Mouse (Mus musculus) cerebellum, postnatal 14 days (tissue): Measurements from ENCODE around the gene Samd14.
A peak's percentile ranks its signal among the peaks of the same experiment; 100 is the strongest.
"Not testable (repeated sequence)": the region's sequence is repeated elsewhere in the genome, so short reads cannot be mapped to it uniquely, and the experiment has no call there.

Experiments
- DNase-seq, 2 experiments: peaks; one replicate each; pipeline ENCODE4 v3.0.0; 2021; ENCODE audit warnings: mixed read lengths in 2 of 2

Samd14 gene

GRCm38 (mm10) chr11:95006525-95007219 lies 3.0 kb upstream of the Samd14 start:
- DNase-seq: peak; percentile 89 to 92

- no peak for DNase-seq
These were observed 2.3 kb upstream of the Samd14 start for GRCm38 (mm10) chr11:95007418-95007817.

DNA sequence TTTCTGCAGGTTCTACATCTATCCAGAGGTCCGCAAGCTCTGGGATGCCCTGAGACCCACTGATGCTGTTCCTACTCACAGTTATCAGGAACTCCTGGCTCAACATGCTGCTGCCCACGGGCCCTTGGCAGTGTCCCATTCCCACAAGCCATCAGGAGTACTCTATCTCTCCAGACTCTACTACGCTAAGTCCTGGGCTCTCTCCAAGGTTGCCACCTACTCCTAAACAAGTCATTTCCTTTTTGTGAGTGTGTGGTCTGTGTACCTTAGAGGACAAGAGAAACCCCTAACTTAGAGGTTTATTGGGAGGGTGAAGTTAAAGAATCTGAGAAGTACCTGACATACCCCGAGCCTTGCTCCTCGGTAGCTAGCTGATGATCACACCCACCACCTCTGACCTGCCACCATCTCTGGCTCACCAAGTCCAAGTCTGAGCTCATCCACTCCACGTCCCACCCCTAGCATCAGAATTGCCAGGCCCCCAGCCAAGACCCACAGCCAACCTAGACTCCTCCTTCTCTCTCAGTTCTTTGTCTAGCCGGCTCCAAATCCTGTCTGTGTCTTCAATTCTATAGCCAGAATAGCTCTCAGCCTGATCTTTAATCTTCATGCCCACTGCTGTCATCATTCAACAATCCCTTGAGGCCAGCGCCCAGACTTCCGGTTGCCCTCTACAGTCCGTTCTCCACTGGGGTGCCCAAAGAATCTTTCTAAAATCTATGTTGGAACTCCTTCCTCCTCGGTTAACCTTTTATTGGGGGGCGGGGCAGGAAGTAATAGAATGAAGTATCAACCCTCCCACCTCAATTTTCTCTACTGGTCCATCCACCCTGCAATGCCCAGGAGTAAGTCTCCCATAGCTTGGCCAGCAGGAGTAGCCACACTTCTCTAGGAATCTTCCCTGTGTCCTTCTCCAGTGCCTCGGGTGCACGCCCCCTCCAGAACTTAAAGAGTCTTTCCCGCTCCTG lies 734 bp upstream of the Samd14 start:
- DNase-seq: peak in 1 of 2 experiments; percentile 74

DNA sequence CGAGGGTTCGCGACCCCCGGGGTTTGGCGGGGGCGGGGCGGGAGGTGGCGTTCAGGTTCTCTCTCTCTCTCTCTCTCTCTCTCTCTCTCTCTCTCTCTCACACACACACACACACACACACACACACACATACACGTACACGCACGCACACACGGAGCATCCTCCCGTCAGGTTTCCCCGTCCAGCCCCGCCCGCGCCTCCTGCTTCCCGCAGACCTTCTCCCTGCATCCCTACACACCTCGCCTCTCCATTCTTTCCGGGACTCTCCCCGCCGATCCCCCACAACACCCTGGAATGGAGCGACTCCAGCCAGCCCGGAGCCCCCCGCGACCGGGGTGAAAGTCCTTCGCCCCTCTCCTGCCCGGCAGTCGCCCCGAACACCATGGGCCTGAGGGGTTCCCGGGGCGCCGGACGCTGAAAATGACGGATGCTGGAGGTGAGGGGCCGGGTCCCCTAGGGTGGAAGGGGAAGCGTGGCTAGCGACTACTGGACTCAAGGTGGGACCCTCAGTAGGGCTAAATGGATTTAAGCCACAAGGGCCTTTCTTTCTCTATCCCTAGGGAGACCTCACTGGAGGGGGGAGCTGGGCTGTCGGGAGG lies 561 bp downstream of the Samd14 start:
- peak; percentile 86 to 90 for DNase-seq

GRCm38 (mm10) chr11:95010841-95011403 lies 1.2 kb downstream of the Samd14 start:
- DNase-seq: not testable (repeated sequence)

DNA sequence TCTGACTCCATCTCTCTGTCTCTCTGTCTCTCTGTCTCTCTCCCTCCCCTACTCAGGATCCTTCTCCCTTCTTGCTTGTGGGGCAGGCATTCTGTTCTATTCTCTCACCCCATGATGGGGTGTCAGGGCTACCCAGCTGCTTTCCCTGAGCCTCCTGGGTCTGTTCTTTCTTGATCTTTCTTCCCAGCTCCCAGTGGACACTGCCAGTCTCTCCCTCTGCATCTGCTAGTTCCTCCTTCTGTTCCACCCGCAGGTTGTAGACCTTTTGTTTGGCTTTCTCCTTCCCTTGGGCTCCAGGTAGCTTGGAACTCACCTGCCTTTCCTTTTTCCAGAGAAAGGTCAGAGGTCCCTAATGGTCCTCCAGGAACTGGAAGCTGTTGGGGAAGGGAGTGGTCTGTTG lies 1.7 kb downstream of the Samd14 start:
- no peak for DNase-seq

DNA sequence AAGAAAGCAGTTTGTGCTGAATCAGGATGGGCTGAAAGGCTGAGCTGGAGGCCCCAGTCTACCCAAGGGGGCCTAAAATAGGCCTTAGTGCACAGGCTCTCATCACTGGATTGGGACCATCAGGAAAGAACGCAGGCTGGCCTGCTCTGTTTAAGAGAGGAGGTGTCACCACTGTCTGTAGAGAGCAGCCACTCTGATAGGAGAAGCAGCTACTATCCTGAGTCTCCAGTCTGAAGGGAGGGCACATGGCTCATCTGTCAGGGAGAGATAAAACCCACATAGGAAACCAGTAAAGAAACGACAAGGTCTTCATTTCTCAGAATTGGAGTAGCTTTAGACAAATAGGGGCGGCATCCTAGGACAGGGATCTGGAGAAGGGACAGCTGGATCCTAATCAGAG lies 2.4 kb downstream of the Samd14 start:
- no peak for DNase-seq

- peak in 1 of 2 experiments; percentile 67 for DNase-seq
These were observed 2.8 kb downstream of the Samd14 start for GRCm38 (mm10) chr11:95012487-95012886.

GRCm38 (mm10) chr11:95015484-95015883 lies 5.8 kb downstream of the Samd14 start:
- no peak for DNase-seq

DNA sequence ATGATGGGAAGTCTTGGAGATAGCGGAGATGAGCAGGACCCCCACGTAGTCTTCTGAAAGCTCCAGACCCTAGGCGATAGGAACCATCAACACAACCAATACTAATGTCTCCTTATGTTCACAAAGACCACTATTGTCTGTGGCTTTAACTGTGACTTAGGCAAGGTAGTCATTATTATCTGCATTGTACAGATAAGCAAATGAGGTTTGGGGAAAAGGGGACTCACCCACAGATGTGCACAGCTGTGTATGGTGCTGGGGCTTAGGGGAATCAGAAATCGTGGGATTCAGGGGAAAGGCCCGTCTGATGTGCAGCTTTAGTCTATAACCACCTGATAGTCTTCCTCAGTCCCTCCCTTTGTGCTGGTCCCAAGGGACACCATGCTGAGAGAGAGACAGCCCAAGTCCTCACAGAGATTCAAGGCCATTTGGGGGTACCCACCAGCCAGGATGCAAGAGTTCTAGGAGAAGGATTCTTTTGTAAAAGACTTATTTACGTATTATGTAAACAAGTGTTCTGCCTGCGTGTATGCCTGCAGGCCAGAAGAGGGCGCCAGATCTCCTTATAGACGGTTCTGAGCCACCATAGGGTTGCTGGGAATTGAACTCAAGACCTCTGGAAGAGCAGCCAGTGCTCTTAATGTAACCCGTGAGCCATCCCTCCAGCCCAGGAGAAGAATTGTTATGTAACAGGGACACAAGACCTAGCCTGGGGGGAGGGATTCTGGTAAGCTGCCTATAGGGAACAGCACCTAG lies 12.7 kb downstream of the Samd14 start:
- DNase-seq: no peak

DNA sequence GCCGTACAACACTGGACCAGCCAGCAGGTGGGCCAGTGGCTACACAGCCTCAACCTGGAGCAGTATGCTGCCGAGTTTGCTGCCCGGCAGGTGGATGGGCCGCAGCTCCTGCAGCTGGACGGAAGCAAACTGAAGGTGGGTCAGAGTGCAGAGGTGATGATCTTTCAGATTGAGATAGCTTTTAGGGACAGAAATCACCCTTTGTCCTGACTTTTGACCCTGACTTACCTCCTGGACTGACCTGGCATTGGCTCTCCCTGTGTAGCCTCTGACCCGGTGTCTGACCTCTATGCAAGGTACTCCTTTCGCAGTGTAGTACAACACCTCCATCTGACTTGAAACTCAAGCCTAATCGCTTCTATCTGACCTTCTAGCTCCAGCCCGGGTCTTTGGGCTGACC lies 13.8 kb downstream of the Samd14 start:
- no peak for DNase-seq

GRCm38 (mm10) chr11:95024439-95025184 lies 14.9 kb downstream of the Samd14 start:
- peak; percentile 98 for DNase-seq

DNA sequence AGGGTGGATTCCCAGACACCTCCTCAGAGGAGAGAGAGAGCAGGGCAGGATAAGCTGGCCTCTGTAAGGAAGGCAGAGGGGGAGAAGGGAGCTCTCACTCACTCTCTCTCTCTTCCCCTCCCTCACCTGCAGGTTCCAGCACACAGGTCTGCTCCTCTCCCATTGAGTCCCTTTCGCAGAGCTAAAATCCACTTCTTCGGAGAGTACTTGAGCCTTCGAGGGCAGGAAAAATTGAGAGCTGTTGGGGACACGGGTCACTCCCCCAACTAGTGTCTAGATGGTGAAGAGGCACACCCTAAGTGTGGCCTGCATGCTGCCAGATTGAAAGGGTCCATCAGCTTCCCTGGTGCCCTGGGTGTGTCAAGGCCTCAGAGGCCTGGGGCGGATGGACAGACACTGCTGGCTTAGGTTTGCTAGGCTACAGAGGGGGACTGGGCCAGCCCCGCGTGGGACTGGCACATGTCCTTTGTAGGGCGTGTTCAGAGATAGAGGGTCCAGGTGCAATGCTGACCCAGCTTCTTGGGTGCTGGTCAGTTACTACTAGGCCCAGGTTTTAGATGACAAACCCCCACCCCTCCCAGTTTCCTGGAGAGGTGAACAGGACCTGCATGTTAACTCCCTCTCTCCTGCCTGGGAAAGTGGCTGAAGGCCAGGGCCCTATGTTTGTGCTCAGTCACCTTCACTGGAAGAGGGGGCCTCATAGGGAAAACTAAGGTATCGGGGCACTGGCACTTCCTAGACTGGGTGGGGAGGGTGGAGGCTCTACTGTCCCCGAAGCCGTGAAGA lies 15.7 kb downstream of the Samd14 start:
- no peak for DNase-seq

DNA sequence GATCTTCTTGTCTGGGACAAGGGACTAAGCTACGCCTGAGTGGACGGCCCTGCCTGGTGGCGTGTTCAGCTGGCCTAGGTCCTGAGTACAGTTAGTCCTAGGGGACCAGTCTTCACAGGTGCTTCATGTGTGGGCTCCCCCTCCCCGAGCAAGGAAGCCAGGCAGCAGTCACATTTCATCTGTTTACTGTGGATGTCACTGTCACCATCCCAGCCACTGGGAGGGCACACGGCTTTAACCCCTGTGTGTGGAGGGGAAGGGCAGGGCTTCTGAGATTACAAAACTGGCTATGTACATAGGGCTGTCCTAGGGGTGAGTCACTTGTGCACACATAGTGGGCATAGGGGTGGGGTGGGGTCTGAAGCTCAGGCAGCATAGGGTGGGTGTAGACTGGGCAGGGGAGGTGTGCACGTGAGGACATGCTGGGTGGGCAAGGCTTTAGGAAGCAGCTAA lies 16.4 kb downstream of the Samd14 start:
- DNase-seq: no peak

- no peak for DNase-seq
These were observed 17.2 kb downstream of the Samd14 start for GRCm38 (mm10) chr11:95026849-95027248.

- DNase-seq: no peak
These were observed 18.3 kb downstream of the Samd14 start for GRCm38 (mm10) chr11:95027850-95028470.

DNA sequence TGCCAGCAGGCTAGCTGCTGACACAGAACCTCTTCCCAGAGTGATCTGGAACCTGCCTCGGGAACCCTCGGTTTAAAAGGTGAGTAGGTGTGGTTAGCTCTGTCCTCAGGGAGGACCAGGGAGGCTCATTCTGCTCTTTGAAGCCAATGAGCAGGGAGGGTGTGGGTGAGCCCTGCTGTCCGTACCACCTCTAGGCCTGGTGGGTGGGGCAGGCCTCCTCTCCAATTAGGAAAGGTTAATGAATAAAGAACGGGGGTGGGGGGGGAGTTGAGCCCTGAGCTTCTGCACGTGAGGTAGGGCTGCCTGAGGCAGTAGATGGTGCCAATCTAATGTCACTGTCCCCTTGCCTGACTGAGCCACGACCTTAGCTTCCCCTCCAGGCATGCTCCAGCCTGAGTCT lies 23.3 kb downstream of the Samd14 start:
- peak in 1 of 2 experiments; percentile 29 for DNase-seq

GRCm38 (mm10) chr11:95033617-95034016 lies 23.9 kb downstream of the Samd14 start:
- DNase-seq: peak in 1 of 2 experiments; percentile 6

- DNase-seq: peak in 1 of 2 experiments; percentile 15
These were observed 25.2 kb downstream of the Samd14 start for GRCm38 (mm10) chr11:95034902-95035301.

- DNase-seq: peak in 1 of 2 experiments; percentile 34
These were observed 26.8 kb downstream of the Samd14 start for GRCm38 (mm10) chr11:95036521-95036920.
